Mouse (Mus musculus): ENCODE results near the gene 2310034G01Rik.

The 2310034G01Rik gene

DNA sequence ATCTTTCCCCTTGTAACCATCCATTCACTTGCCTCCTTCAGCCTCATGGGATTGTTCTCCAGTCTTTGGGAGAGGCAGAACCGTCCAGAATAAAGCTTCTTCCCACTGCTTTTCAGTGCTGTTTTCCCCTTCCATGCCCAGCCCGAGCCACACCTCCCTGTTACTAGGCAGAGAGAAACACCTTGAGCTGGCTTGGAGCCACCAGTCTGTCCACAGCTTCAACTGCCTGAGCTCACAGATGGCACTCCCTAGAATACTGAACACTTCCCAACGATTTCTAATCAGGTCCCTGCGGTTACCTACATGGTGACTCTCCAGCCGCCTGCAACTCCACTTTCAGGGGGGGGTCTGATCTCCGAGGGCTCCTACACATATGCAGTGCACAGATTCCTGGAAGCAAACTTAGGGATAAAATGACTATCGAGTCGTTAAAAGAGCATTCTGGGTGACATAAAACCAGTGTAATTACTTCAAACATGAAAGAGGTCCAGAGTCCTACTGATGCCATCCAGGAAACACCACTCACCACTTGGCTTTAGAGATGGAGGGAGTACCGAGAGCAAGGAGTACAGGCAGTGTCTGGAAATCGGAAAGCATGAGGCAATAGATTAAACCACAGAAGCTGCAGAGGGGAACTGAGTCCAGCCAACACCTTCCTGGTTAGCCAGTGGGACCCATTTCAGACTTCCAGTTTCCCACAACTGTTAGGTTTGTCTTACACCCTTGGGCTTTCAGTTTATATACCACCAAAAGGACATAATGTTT, at the start of gene 2310034G01Rik:
Gene 2310034G01Rik (minus strand): TSS at position 135 of the 765 bp plus-strand sequence.
- DNase-seq (ENCODE audit: low read depth, low spot score) = no peak

DNA sequence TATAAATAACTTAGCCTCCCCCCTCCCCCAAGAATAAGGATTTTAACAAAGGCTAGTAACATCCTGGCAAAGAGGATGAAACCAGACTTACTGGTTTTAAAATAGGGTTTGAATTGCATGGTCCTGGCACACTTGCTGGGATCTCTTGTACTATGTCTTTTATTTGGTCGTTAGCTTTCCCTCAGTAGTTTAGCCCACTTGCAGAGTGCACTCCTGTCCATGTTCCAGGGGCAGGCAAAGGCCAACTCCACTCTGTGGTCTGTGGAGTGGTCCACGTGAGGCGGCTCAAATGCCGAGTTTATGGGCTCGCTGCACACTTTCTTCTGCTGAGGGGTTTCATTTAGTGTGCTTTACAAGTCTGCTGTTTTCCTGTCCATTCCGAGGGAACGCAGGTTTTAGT, 49.8 kb upstream of the 2310034G01Rik start:
- peak; percentile 20 for DNase-seq (ENCODE audit: low read depth, low spot score)

DNA sequence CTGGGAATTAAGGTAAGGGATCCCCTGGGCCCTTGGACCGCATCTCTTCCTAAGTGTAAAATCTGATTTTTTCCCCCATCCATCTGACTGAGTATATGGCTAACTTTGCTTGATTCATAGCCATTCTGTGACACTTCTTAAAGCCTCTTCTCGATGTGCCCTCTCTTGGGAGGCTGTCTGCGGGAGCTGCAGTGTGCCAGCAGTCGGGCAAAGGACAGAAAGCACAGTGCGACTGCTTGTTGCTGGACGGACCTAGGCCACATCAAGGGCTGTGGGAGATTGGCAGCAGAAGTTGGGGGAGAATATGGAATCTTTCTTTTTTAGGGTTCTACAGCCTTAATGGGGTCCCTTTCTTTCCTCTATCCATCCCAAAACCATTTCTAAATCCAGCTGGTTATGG, 49.3 kb upstream of the 2310034G01Rik start:
- DNase-seq (ENCODE audit: low read depth, low spot score) = no peak

DNA sequence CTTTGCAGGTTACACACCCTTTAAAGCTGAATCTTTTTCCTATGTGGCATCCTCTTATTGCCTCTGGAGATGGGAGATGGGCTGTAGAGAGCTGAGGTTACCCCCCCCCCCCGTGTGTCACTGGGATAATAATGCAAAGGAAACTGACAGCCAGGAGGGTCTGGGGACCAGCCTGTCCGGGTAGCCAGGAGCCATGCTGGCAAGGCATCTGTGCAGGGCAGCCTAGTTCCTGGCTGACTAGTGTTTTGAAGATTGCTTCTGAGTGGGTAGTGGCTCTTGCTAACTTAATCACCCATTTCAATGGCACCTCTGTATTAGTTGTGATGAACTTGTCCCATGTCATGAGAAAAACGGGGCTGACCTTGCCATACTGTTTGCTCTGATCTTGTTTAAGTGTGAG, 48.3 kb upstream of the 2310034G01Rik start:
- no peak for DNase-seq (ENCODE audit: low read depth, low spot score)

DNA sequence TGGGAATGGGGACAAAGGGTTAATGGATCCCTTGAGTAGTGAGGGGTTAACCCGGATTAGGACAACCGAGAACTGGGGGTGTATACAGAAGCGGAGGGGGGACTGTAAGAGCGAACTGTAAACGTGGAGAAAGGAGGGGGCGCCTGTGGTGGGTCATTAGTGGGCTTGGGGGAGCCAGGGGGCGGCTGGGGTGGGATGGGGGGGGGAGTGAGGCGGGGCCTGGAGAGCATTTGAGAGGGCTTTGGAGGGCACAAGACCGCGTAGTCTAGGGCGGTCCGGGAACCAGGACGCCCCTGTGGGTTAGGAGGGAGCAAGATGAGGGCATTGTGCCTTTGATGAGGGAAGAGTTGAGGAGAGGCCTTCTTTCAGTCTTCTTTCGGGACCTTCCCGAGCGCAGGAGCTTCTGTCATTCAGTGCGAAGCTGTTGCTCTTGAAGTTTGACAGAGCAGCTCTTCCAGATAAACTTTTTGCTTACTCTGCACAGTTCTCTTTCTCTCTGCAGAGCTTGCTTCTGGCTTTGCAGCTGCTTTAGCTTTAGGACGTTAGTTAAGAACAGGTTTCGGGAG, 47.4 kb upstream of the 2310034G01Rik start:
- DNase-seq (ENCODE audit: low read depth, low spot score) = no peak

DNA sequence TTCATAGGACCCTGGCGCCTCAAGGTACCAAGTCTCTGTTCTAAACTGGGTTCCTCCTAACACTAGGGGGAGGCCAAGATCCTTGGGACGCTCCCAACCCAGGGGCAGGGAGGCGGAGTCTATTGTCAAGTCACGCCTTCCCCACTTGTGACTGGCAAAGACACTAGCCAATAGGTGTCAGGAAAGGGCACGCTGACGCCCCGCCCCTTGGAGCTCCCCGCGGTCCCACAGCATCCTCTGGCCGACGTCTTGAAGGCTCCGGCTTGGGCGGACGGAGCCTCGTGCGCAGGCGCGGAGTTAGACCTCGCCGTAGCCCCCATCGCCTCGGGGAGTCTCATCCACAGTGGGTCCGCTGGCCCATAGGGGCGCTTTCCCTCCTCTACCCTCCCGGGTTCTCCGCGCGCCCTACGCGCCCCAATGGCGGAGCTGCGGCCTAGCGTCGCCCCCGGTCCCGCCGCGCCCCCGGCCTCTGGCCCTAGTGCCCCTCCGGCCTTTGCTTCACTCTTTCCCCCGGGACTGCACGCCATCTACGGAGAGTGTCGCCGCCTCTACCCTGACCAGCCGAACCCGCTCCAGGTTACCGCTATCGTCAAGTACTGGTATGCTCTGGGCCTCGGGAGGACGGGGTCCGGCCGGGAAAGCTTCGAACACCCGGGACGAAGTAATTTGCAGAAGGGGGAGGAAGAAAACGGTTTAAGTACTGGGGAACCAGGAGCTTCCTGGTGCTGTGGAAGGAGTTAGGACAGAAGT, 46.8 kb upstream of the 2310034G01Rik start, which contains the start of gene Sufu:
Gene Sufu (plus strand): TSS at position 211 of the 750 bp plus-strand sequence.
- DNase-seq (ENCODE audit: low read depth, low spot score) = peak; percentile 98

DNA sequence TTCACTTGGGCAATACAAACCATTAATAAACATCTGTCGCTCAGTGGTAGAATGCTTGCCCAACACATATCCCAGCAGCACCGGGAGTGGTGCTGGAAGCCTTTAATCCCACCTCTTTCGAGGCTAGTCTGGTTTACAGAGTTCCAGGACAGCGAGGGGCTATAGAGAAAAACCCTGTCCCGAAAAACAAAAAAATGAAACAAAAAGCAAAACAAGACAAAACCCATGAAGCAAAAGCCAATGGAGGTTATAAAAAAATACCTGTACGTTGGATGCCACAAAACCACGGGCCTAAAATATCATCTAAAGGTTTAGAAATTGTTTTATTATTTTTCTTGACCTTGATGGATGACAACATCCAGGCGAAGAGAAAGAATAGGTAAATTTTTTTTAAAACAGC, 46.0 kb upstream of the 2310034G01Rik start:
- DNase-seq (ENCODE audit: low read depth, low spot score) = no peak

DNA sequence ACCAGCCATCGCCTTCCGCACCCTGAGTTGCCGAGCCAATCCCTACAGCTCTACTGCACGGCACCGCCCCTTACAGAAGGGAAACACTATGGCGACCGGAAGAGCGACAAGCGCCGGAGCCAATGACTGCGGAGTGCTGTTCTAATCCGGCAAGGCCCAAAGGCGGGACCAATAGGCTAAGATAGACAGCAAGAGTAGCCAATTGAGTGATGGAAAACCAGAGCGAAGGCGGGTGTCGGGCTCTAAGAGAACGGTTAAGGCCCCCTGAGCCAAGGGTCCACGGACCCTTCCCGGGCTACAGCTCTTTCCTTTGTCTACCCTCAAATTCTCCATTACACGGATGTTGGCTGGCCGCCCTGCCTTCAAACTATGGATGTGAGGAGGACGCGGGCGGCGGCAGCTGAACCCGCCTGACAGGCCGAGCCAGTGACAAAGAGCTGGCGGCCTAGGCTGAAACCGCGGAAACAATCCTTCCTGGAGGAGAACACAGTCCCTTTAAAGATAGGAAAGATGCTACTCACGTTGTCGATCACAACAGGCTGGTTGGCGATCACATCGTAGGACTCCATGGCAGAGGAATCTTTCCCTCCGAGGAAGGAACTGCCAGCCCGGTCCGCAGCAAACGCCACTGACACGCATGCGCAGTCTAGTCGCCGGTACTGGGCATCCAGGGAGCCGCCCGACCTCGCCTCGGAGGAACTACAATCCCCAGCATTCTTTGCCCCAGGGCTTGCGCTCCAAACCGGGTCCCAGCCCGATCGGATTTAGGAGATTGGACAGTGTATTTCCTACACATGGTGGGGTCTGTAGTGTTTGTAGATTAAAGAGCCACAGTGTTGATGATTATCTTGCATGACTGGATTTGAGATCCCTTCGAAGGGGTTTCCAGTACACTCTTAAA, 45.3 kb upstream of the 2310034G01Rik start, which contains the start of gene Actr1a:
Gene Actr1a (minus strand): TSS at position 640 of the 901 bp plus-strand sequence.
- peak; percentile 100 for DNase-seq (ENCODE audit: low read depth, low spot score)

DNA sequence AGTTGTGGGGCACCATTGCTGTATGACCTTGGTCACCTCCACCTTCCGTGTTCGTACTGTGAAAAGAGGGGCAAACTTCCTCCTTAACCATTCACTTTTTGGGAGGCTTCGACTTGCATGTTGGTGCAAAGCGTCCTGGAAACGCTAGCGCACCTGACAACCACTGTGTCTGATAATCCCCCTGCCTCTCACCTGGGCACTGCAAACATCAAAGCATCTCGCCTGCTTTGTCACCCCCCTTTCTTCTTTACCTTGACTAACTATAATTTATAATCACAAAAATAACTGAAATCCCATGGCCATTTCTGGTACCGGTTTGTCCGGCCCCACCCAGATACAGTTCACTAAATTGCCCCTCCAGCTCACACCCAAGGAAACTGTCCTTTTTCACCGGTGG, 44.6 kb upstream of the 2310034G01Rik start:
- no peak for DNase-seq (ENCODE audit: low read depth, low spot score)

DNA sequence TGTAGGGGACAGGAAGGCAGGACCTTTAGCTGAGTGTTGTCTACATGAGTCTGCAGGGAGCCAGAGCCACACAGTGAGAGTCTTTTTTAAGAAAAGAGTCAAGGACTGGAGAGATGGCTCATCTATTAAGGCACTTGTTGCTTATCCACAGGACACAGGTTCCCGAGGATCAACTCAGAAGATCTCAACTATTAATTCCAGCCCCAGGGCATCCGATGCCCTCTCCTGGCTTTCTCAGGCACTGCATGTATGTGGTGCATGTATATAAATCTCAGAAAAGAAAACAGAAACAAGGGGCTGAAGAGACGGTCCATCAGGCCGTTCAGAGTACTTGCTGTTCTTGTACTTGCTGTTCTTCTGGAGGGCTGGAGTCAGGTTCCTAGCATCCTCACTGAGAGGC, 41.9 kb upstream of the 2310034G01Rik start:
- peak; percentile 40 for DNase-seq (ENCODE audit: low read depth, low spot score)

DNA sequence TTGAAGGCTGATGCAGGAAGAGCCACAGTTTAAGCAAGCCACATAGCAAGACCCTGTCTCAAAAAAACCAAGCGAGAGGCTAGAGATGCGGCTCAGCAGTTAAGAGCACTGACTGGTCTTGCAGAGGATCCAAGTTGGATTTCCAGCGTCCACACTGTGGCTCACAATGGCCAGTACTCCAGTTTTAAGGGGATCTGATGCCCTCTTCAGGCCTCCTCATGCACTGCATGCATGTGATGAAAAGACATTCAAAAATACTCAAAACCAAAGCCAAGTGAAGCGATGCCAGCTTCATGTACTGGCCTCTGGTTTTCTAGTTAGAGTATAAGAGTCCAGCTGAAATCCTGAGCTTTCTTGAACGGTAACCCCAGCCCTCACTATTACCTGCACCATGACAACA, 39.8 kb upstream of the 2310034G01Rik start:
- no peak for DNase-seq (ENCODE audit: low read depth, low spot score)

DNA sequence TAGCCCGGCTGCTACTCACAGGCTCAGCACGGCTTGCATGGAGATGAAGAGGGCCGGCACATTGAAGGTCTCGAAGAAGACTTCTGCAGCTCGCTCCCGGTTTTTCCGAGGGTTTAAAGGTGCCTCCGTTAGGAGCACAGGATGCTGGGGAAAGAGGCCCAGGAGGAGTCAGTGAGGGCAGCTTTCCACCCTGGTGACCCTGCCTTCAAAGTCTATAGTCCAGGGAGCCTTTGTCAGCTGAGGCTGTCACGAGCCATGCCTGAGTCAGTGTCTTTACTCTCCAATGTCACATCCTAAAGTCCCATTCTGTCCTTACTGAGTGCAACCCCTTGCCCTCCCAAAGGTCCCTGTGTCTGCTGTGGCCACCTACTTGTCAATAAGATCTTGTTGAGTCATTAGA, 32.2 kb upstream of the 2310034G01Rik start:
- no peak for DNase-seq (ENCODE audit: low read depth, low spot score)

DNA sequence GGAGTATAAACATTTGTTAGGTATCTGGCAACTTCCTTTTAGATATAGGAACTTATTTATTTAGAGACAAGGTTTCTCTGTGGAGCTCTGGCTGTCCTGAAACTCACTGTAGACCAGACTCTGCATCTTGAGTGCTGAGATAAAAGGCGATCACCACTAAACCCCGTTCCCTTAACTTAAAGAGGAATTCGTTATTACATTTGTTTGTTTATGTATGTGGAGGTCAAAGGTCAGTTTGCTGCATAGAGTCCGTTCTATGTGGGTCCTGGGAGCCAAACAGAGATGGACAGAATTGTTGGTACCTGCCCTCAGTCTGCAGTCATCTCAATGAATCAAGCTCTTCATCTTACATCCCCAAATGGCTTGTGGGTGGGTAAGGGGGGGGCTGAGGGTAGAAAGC, 25.8 kb upstream of the 2310034G01Rik start:
- DNase-seq (ENCODE audit: low read depth, low spot score) = no peak

DNA sequence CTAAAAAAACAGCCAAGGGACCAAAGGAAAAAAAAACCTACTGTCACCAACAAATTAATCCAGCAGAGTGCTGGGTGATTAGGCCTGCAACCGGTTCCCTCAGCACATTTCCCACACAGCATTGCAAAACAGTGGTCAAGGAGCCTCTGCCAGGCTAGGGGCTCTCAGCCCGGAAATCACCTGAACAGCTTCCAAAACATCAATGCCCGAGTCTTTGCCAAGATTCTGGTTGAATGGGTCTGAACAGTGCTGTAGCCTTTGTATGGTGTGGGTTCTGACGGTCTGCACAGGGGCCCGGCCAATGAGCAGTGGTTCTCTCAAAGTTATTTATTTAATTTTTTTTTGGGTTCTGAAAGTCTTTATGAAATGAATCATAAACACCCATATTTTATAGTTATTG, 25.4 kb upstream of the 2310034G01Rik start:
- no peak for DNase-seq (ENCODE audit: low read depth, low spot score)

DNA sequence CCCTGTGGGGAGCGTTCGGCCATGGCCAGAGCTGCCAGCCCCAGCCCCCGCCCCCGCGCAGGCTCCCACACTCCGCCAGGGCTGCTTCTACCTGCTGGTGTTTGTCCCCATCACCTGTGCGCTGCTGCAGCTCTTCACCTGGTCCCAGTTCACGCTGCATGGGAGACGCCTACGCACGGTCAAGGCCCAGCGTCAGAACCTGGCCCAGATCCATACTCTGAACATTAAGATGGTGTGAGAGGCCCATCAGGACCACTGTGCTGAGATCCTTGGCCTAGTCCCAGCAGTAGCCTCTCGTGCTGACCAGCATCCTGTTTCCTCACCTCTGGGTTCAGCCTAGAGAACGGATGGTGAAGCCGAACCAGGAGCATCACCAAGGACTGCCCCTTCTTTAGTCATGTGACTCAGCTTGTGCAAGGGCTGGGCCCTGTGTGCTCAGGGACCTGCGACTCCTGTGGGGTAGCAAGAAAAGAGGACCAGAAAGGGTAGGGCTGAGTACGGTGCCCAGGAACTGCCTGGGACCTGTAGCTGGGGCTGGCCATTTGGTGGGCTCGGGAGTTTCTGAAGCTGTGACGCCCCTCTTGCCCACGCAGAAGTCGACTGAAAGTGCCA, 24.5 kb upstream of the 2310034G01Rik start:
- DNase-seq (ENCODE audit: low read depth, low spot score) = no peak

DNA sequence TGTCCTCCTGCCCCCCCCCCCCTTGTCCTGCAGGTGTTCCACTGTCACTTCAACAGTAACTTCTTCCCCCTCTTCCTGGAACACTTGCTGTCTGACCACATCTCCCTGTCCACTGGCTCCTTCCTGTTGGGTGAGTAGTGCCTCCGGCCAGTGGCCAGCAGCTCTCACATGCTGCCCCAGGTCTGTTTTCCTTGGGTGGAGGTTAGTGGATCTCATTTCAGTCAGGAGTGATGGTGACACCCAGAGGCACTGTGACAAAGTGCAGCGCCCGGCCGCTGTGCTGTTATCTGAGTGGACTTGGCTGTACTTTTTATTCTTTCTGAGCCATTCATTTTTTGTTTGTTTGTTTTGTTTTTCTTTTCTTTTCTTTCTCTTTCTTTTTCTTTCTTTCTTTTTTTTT, 19.1 kb upstream of the 2310034G01Rik start:
- no peak for DNase-seq (ENCODE audit: low read depth, low spot score)

DNA sequence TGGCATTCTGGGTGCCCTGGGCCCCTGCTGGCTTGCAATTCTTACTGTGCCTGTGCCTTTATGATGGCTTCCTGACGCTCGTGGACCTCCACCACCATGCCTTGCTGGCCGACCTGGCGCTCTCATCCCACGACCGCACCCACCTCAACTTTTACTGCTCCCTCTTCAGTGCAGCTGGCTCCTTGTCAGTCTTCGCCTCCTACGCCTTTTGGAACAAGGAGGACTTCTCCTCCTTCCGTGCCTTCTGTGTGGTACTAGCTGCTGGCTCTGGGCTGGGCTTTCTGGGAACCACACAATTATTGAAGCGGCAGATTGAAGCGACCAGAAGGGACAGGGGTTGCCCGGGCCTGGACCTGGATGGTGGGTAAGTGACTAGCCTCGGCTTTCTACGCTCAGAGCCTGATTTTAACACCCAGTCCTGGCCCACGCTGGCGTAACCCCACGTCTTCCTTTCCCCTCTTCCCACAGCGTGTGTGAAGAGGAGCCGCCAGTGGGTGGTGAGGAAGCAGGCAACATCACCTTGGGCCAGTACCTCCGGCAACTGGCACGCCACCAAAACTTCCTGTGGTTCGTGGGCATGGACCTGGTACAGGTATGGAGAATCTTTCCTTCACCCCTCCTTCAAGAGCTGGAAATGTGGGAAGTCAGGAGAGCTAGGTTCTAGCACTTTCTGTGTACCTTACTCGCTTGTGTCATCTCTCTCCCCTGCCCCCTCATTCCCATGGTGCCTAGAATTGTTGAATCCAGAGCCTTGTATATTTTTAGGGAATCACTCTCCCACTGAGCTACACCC, 17.9 kb upstream of the 2310034G01Rik start:
- DNase-seq (ENCODE audit: low read depth, low spot score) = no peak

DNA sequence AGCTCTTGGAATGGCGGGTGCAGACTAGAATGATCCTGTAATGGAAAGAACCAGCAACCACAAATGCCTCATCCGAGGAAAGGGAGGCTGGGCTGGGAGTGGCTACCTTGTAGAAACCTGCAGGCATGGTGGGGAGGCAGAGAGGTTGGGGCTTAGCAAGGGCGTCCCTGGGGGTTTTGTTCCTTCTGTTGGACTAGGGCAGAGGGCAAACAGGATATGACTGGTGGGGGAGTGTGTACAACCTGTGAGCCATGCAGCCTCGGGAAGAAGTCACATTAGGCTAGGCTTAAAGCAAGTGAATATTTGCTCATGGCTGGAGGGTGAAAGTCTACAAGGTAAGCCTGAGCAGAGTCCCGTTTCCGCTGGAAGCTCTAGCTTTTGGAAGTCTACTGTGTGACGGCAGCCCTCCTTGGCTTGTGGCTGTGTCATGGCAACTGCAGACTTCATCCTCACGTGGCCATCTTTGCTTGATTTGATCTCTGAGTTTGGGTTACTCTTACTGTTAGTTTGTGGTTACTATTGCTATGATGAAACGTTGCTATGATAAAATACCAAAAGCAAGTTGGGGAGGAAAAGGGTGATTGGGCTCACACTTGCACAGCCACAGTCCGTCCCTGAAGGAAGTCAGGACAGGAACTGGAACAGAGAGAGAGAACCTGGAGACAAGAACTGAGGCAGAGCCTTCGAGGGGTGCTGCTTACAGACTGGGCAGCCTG, 13.3 kb upstream of the 2310034G01Rik start:
- no peak for DNase-seq (ENCODE audit: low read depth, low spot score)

DNA sequence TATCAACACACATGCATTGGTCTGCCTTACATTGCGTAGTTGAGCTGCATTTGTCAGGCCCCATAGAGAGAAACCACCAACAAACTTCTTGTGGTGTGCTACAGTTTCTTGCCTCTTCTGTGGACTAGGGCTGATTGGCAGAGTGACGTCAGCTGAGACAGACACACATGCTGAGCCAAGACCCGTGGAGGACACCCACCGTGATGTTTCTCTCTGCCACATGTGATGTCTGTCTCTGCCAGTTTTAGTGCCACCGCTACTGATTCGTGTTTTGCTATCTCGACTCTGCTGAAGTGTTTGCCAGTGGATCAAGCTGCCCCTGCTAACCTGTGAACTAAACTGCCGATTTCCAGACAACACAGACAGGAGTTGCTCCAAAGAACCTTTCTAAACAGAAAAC, 12.0 kb upstream of the 2310034G01Rik start:
- no peak for DNase-seq (ENCODE audit: low read depth, low spot score)

DNA sequence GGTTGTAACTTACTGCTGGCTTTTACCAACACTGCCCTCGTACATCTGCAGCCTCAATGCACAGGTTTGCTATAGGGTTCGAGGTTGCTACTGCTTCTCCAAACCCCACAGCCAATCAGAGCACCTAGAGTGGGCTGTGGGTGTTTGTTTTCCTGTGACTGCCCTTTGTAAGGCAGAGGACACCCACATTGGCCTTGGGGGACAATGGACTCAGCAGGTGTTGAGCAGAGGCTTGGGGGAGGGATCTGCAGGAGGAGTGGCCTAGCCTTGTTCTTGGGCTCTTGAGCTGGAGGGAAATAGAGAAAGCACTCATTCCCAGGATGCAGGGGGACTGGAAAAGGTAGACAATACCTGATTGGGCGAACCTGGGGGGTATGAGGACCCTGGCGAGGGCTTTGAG, 8.3 kb upstream of the 2310034G01Rik start:
- no peak for DNase-seq (ENCODE audit: low read depth, low spot score)
